19 mouse cellular contexts compared by ENCODE assay signal in the genomic region with DNA sequence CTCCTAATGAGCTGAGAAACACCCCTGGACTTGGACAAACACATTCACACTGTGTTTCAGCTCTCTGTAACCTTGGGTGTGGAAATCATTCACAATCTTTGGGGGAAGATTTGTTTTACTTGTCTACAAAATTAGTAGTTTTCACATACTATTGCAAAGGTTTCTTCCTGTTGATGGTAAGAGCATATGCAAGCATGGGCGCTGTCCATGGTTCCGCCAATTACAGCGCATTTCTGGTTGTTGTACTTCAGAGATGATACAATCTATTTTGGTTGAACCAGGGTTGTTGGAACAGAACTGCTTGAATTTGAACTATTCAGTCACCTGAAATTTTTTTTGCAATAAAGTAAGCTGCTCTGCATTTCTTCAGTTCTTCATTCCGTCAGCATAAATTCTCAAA. TPM values are rescaled to one million over a fixed set of nuclear protein-coding genes. Genes with fewer than 3 reads are reported as not detected.
DNase-seq lines count a peak whose midpoint lies in the region; ATAC-seq and TF ChIP-seq lines count a peak whose summit lies in the region.
"Had no signal": no experiment of that assay in that cellular context is flagged by ENCODE, and none has a peak within 500 bp of the region (broad histone marks: within the 10 kb centered on the region; RNA-seq: fewer than 3 reads in every experiment).

No protein-coding gene starts in this region.

- H3K4me3 ChIP-seq in intestine, embryonic 14.5 days (ENCODE audit: low read depth, low read length), result no peak overlapping the region
- no peak overlapping the region for H3K4me3 ChIP-seq in intestine, embryonic 15.5 days (replicated peaks)
- no peak overlapping the region for H3K4me3 ChIP-seq in MEL (ENCODE audit: control insufficient read depth in 1 of 2, insufficient read depth in 1 of 2, low read depth in 2 of 2, low read length in 2 of 2)
- H3K4me3 ChIP-seq: forebrain, embryonic 15.5 days; heart, embryonic 15.5 days; limb, embryonic 12.5 days; neural tube, embryonic 15.5 days had no signal

- no peak overlapping the region for H3K27ac ChIP-seq in intestine, embryonic 14.5 days (ENCODE audit: low read depth)
- no peak overlapping the region for H3K27ac ChIP-seq in intestine, embryonic 15.5 days
- no peak overlapping the region for H3K27ac ChIP-seq in MEL (ENCODE audit: control insufficient read depth, low read depth, low read length)
- H3K27ac ChIP-seq: forebrain, embryonic 15.5 days; heart, embryonic 15.5 days; hindbrain, embryonic 14.5 days; limb, embryonic 12.5 days; neural tube, embryonic 15.5 days had no signal

- no peaks in the 10 kb centered on the region for H3K79me2 ChIP-seq in MEL (ENCODE audit: control insufficient read depth, insufficient read depth, low read length, poor library complexity)

- no peak for ATAC-seq in intestine, embryonic 14.5 days (replicated peaks; ENCODE audit: low FRiP score, low TSS enrichment, low read depth)
- no peak for ATAC-seq in intestine, embryonic 15.5 days
- ATAC-seq: CD4-positive, CD25-positive, alpha-beta regulatory T cell, adult 4 months; forebrain, embryonic 15.5 days; midbrain, embryonic 16.5 days; Patski had no signal

- TF ChIP-seq POLR2A in MEL (IDR thresholded peaks at IDR 0.05; ENCODE audit: control insufficient read depth in 1 of 2, insufficient read depth in 1 of 2, low read depth in 1 of 2, low read length in 2 of 2, poor library complexity in 1 of 2), result no peak

- DNase-seq in intestine, embryonic 14.5 days (ENCODE audit: low spot score), result peak; percentile 75
- DNase-seq in 3T3-L1 (ENCODE audit: low read depth, low spot score) (peak; percentile 49), MEL (ENCODE audit: low read depth, low spot score) (peak; percentile 30)
- DNase-seq in forelimb bud, embryonic 11.5 days (ENCODE audit: low read depth, low spot score), result peak; percentile 27
- DNase-seq in cerebellum, postnatal 10 days, result no peak
- no peak for DNase-seq in layer of hippocampus, postnatal 10 days (ENCODE audit: low spot score in 2 of 2)
- DNase-seq in gastrocnemius, postnatal 4 days (ENCODE audit: low spot score in 2 of 2), result no peak
- DNase-seq: adrenal gland, postnatal 25 days; cerebellum, postnatal 36 days; thymus, adult 2 months had no signal

- no peak for TF ChIP-seq CTCF in MEL (IDR thresholded peaks at IDR 0.05 in 2 of 3, conservative IDR thresholded peaks at IDR 0.05 in 1 of 3; ENCODE audit: control insufficient read depth in 1 of 3, insufficient read depth in 1 of 3, low read depth in 2 of 3, low read length in 3 of 3, poor library complexity in 1 of 3, severe bottlenecking in 1 of 3)

- H3K9ac ChIP-seq in intestine, embryonic 14.5 days (ENCODE audit: low read length), result no peak overlapping the region
- no peak overlapping the region for H3K9ac ChIP-seq in intestine, embryonic 15.5 days
- H3K9ac ChIP-seq in MEL (ENCODE audit: control insufficient read depth, low read depth, low read length, poor library complexity, severe bottlenecking), result no peak overlapping the region
- H3K9ac ChIP-seq: forebrain, embryonic 15.5 days; heart, embryonic 15.5 days; hindbrain, embryonic 14.5 days; limb, embryonic 12.5 days; neural tube, embryonic 15.5 days had no signal

- no peaks in the 10 kb centered on the region for H3K9me3 ChIP-seq in intestine, embryonic 14.5 days (ENCODE audit: control insufficient read depth, low read length)
- H3K9me3 ChIP-seq in intestine, embryonic 15.5 days, result no peaks in the 10 kb centered on the region
- H3K9me3 ChIP-seq in MEL (replicated peaks; ENCODE audit: insufficient read depth, low read length), result no peaks in the 10 kb centered on the region
- H3K9me3 ChIP-seq: forebrain, embryonic 15.5 days; heart, embryonic 15.5 days; limb, embryonic 12.5 days; neural tube, embryonic 15.5 days had no signal

- 73% methylated on average over 4 of the region's 4 CpGs for WGBS in intestine, embryonic 14.5 days
- 67% methylated on average over 4 of the region's 4 CpGs for WGBS in intestine, embryonic 15.5 days

- H3K4me1 ChIP-seq in intestine, embryonic 14.5 days (replicated peaks; ENCODE audit: control insufficient read depth, insufficient read depth, low read length), result no peaks in the 10 kb centered on the region
- no peaks in the 10 kb centered on the region for H3K4me1 ChIP-seq in intestine, embryonic 15.5 days (replicated peaks)
- H3K4me1 ChIP-seq in MEL (ENCODE audit: control insufficient read depth in 1 of 2, insufficient read depth in 2 of 2, low read length in 2 of 2), result no peaks in the 10 kb centered on the region
- H3K4me1 ChIP-seq: forebrain, embryonic 15.5 days; heart, embryonic 15.5 days; limb, embryonic 12.5 days; neural tube, embryonic 15.5 days had no signal

- H3K4me2 ChIP-seq in intestine, embryonic 14.5 days (ENCODE audit: low read length), result no peak overlapping the region
- no peak overlapping the region for H3K4me2 ChIP-seq in intestine, embryonic 15.5 days (replicated peaks)
- H3K4me2 ChIP-seq: forebrain, embryonic 15.5 days; heart, embryonic 15.5 days; hindbrain, embryonic 14.5 days; limb, embryonic 12.5 days; neural tube, embryonic 15.5 days had no signal

- H3K36me3 ChIP-seq in intestine, embryonic 14.5 days (ENCODE audit: control insufficient read depth, insufficient read depth, low read length), result no peaks in the 10 kb centered on the region
- H3K36me3 ChIP-seq in intestine, embryonic 15.5 days, result no peaks in the 10 kb centered on the region
- no peaks in the 10 kb centered on the region for H3K36me3 ChIP-seq in MEL (ENCODE audit: control insufficient read depth in 1 of 2, insufficient read depth in 2 of 2, low read length in 2 of 2)
- H3K36me3 ChIP-seq: forebrain, embryonic 15.5 days; heart, embryonic 15.5 days; limb, embryonic 12.5 days; neural tube, embryonic 15.5 days had no signal

- TF ChIP-seq EP300 in MEL (IDR thresholded peaks at IDR 0.05; ENCODE audit: low read depth in 1 of 2, low read length in 2 of 2), result no peak

- TF ChIP-seq RAD21 in MEL (IDR thresholded peaks at IDR 0.05; ENCODE audit: low read depth, low read length), result no peak

- no peaks in the 10 kb centered on the region for H3K27me3 ChIP-seq in intestine, embryonic 14.5 days (replicated peaks; ENCODE audit: control insufficient read depth, insufficient read depth, low read length)
- no peaks in the 10 kb centered on the region for H3K27me3 ChIP-seq in intestine, embryonic 15.5 days (replicated peaks)
- H3K27me3 ChIP-seq in MEL (ENCODE audit: control insufficient read depth in 1 of 2, insufficient read depth in 2 of 2, low read length in 2 of 2), result no peaks in the 10 kb centered on the region
- H3K27me3 ChIP-seq: forebrain, embryonic 15.5 days; heart, embryonic 15.5 days; limb, embryonic 12.5 days; neural tube, embryonic 15.5 days had no signal

TF ChIP-seq in MEL, 35 proteins besides CTCF, POLR2A, EP300 and RAD21:
- TF ChIP-seq MAFK (IDR thresholded peaks at IDR 0.05; ENCODE audit: borderline replicate concordance, low read depth, low read length), result no peak
- TF ChIP-seq TAL1 (IDR thresholded peaks at IDR 0.05; ENCODE audit: low read length), result no peak
- no peak for TF ChIP-seq JUND (IDR thresholded peaks at IDR 0.05; ENCODE audit: low read depth, low read length)
- no peak for TF ChIP-seq ZKSCAN1 (IDR thresholded peaks at IDR 0.05; ENCODE audit: low read depth, low read length)
- TF ChIP-seq TBP (IDR thresholded peaks at IDR 0.05; ENCODE audit: low read depth, low read length), result no peak
- no peak for TF ChIP-seq NELFE (IDR thresholded peaks at IDR 0.05; ENCODE audit: low read depth, low read length)
- no peak for TF ChIP-seq POLR2AphosphoS2 (IDR thresholded peaks at IDR 0.05; ENCODE audit: low read length)
- TF ChIP-seq ZC3H11A (IDR thresholded peaks at IDR 0.05; ENCODE audit: low read depth, low read length), result no peak
- TF ChIP-seq SMC3 (IDR thresholded peaks at IDR 0.05; ENCODE audit: low read depth, low read length), result no peak
- TF ChIP-seq MAX (IDR thresholded peaks at IDR 0.05; ENCODE audit: low read length), result no peak
- TF ChIP-seq ZMIZ1 (IDR thresholded peaks at IDR 0.05; ENCODE audit: low read depth, low read length), result no peak
- no peak for TF ChIP-seq CHD2 (IDR thresholded peaks at IDR 0.05; ENCODE audit: low read length)
- no peak for TF ChIP-seq MEF2A (IDR thresholded peaks at IDR 0.05; ENCODE audit: extremely low read depth, insufficient replicate concordance, low read depth, low read length, poor library complexity, severe bottlenecking)
- no peak for TF ChIP-seq MXI1 (IDR thresholded peaks at IDR 0.05; ENCODE audit: low read depth, low read length)

RNA-seq across cellular contexts. Expression of a gene that starts 16.6 kb away (rescaled TPM):
- polyA plus RNA-seq in intestine, embryonic 14.5 days (2014; fragmentation: Nextera tagmentation; extraction: Ambion mirVana), result 0.41 and 0.62 TPM in 2 replicates
- polyA plus RNA-seq in intestine, embryonic 15.5 days (2015; fragmentation: Nextera tagmentation; extraction: Ambion mirVana), result 0.74 and 0.97 TPM in 2 replicates
- 0.03 TPM in 1 of 2 replicates, not detected in the other for total RNA-seq in MEL (2012; rRNA removed)
- polyA plus RNA-seq in MEL (2012; ENCODE audit: insufficient read depth in 1 of 2, insufficient read length in 2 of 2, low read depth in 1 of 2, low replicate concordance in 2 of 2, missing spikeins in 1 of 2), result under 1 TPM in 1 of 2 experiments, not detected in 1; 0.07 TPM
- total RNA-seq in layer of hippocampus, postnatal 10 days (2021), result 100 to 1,000 TPM; 103 to 104 TPM
- under 1 TPM; 0.65 to 0.69 TPM for total RNA-seq in gastrocnemius, postnatal 4 days (2021)

Comparison
In these comparisons a context has a peak if more than half of its experiments do, and no peak if none do; other contexts are left out.
1. DNase-seq: peak in intestine, embryonic 14.5 days (single experiment), 3T3-L1 (single experiment), MEL (single experiment) and forelimb bud, embryonic 11.5 days (single experiment); none in cerebellum, postnatal 10 days (0 of 2), layer of hippocampus, postnatal 10 days (0 of 2) and gastrocnemius, postnatal 4 days (0 of 2).
2. RNA of a gene that starts 16.6 kb away (total RNA-seq): 103 to 104 TPM in layer of hippocampus, postnatal 10 days; 0.65 to 0.69 TPM in gastrocnemius, postnatal 4 days and 0.03 TPM in MEL; every median in the first group is over 10 times any median in the second.